Mouse (Mus musculus) kidney, adult 9 months (tissue): Measurements from ENCODE around the gene Pno1.
A peak's percentile ranks its signal among the peaks of the same experiment; 100 is the strongest.
"Not testable (repeated sequence)": the region's sequence is repeated elsewhere in the genome, so short reads cannot be mapped to it uniquely, and the experiment has no call there.

Experiments used
- DNase-seq: peaks from one replicate; pipeline ENCODE4 v3.0.0; 2022

The Pno1 gene

DNA sequence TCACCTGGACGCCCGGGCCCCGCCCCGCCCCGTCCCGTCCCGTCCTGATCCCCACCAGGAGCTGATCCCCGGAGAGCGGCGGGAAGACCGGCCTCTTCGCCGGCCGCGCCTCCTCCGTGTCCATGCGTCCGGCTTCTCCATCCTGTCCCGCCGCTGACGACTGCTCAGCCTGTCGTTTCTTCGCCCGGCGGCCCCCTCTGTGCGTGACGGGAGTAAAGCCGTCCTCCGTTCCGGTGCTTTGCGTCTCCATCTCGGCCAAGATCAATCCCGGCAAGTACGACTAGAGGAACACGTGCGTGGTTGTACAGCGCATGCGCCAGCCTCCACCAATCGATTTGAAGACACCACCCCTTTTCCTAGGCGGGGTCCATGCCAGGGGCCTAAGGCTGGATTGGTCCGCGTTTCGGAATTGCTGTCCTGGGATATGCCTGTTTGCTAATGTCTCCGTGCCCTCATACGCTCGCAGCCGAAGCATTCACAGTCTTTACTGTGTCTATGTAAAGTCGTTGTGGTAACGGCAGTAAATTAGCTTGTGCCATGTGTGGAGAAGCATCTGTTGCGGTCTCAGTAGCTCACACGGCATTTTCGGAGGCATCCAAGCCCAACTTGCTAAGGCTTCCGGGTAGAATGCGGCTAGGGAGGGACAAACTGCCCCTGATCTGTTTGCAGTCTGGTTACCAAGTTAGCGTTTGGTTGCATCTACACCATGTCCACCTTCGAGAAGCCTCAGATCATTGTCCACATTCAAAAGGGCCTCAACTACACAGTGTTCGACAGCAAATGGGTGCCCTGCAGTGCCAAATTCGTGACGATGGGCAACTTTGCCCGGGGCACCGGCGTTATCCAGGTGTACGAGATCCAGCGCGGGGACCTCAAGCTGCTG, at the start of gene Pno1:
Gene Pno1, minus strand, starts transcription at position 311 of the 883 bp plus-strand sequence.
- DNase-seq = peak; percentile 98

DNA sequence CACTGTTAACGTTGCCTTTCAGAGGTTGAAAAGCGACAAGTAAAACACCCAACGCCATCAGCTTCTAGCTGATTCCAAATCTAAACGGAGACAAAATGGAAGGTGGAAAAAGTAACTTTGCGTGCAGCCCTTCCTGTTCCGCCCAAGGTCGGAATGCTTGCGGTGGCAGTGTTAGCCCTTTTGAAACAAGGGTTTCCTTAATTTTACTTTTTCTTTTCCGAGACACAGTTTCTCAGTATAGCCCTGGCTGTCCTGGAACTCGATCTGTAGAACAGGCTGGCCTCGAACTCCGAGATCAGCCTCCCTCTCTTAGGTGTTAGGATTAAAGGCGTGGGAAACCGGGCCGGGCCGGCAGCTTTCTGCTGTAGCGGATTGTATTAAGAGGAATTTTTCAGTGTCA, 46.5 kb upstream of the Pno1 start:
- peak; percentile 51 for DNase-seq

DNA sequence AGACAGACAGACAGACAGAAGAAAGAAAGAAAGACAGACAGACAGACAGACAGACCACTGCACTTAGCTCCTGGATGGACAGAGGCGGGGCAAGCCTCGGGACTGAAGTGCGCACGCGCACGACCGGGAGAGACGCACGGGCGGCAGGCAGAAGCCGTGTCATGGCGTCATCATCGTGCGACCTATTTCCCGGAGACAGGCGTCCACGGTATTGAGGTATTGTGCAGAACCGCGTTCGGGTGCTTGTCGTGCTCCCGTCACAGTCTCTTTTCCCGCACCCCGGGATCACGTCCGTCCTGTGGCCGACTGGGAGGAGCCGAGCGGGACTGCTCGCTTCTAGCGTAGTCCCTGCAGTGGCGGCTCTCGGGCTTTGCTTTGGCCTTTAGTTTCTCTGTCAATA, 46.1 kb upstream of the Pno1 start, which contains the start of gene C1d:
Gene C1d, plus strand, starts transcription at position 137 of the 400 bp plus-strand sequence.
- DNase-seq = peak; percentile 94

DNA sequence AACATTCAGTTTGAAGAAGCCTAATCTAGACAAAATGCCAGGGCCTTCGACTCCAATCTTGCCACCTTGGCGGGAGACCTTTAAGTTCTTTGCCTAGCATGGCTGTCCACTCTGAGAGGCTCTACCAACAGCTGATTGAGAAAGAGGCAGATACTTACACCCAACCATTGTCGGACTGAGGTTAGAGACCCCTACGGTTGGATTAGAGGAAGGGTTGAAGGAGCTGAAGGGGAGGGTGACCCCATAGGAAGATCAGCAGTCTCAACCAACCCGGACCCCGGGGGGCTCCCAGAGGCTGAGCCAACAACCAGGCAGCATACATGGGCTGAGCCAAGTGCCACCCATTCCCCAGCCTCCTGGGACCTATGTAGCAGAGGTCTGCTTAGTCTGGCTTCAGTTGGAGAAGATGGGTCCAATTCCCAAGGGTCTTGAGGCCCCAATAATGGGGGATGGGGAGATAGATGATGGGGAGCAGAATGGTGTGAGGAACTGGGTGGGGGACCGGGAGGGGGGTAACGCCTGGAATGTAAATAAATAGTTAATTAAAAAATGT, 45.5 kb upstream of the Pno1 start:
- DNase-seq = peak; percentile 9

DNA sequence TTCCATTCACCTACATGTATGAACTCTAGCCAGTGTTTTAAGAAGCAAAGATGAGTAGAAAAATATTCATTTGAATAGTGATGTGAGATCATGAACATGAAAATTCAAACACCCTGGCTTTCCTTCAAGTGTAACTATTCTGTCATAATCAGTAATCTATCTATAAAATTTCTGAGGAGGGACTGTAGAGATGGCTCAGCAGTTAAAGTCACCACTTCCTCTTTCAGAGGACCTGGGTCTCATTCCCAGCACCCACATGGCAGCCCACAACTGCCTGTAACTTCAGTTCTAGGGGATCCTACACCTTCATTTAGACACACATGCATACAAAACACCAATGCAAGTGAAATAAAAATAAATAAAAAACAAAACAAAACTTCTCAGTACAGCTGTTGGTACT, 37.3 kb upstream of the Pno1 start:
- no peak for DNase-seq

DNA sequence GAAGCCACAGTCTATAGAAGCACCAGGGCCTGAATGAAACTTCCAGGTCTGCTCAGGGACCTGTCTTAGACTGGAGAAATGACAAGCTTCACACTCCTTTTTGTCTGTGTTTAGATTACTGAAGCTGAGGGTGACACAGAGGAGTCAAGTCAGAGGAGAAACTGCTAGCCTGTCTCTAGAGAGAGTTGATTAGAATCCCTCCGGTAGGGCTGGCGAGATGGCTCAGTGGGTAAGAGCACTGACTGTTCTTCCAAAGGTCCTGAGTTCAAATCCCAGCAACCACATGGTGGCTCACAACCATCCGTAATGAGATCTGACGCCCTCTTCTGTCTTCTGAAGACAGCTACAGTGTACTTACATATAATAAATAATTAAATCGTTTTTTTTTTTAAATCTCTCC, 27.2 kb upstream of the Pno1 start:
- DNase-seq = not testable (repeated sequence)

DNA sequence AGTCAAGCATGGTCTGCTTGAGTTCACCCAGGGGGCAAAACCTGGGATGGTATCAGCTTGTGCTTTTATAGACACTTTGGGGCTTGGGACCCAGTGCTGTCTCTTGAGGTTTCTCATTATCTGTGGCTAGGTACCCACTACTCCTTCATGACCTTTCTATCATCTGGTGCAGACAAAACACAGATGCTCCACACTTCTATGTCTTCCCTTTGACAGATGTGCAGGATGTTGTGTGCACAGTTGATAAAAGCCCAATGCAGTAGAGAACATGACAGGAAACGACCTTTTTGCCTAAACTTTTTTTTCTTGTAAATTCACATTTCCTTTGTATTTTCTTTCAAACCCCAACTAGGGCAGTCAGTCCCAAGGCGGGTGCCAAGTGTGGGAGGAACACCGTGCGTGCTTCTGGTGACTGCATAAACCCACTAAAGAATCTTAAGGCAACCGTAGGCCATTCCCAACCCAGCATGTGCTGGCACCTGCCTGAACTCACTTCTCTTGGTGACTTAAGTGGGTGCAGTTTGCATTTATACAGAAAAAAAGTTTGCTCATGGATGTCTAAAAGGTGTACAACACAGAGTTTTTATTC, 25.2 kb upstream of the Pno1 start:
- no peak for DNase-seq

DNA sequence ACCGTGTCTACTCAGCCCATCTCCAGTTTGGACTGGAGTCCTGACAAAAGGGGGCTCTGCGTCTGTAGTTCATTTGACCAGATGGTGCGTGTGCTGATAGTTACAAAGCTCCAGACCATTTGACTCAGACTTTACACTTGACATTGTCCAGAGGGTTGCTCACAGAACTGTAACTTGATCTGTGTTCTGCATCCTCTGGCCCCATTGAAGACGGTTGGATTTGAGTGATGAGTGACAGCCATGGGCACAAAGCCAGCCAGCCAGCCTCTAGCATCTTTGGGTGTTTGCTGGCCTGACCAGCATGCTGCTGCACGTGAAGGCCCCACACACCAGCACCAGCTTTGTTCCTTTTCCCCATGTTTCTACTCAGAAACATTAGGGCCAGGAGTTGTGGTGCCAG, 21.4 kb upstream of the Pno1 start:
- DNase-seq = no peak

DNA sequence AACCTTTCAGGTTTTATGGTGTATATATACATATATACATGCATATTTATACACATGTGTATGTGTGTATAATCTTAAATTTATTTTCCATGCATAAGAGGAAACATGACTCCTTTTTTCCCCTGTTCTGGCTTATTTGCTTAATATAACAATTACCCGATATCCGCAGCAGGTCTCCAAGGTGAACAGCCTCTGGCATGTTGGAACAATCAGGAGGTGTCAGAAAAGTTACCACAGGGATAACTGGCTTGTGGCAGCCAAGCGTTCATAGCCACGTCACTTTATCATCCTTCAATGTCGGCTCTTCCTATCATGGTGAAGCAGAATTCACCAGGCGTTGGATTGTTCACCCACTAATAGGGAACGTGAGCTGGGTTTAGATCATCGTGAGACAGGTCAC, 9.8 kb upstream of the Pno1 start:
- no peak for DNase-seq

DNA sequence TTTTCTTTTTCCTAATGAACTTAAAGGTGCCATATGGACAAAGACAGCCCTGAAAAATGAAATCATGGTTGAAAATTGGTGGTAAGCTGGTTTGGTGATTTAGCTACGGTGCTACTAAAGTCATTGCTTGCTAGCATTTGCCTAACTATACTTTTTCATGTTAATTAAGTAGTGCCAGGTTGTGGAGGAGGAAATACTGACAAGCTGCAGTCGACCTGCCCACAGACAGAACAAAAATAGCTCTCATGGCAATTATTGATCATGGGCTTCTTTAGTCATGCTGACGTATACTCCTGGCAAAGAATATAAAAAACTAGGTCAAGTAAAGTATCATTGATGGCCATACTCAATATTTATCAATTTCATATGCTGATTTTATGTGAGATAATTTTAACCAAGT, 4.1 kb upstream of the Pno1 start:
- no peak for DNase-seq

DNA sequence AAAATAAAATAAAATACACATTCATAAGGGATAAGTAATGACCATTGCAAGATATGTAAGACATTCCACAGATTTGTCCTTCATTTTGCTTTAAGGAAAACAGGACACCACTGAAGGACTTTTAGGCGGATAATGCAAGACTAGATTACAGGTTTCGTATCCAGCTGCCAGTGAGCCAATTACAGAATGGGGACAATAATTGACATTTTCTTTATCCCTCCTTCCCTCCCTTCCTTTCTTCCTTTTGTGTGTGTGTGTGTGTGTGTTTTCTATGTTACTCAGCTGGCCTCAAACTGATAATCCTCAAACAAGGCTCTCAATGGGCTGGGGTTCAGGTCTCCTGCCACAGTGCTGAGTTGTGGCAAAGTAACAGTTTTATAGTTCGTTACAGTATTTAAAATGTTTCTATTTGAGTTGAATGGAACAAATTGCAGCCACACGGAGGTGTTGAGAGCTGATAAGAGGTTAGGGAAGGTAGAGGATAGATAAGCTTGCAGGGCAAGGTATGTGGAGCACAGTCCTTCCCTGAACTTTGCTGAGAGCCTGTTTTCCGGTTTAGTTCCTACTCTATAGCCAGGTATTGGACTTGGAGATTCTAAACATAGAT, 1.6 kb upstream of the Pno1 start:
- DNase-seq = no peak

DNA sequence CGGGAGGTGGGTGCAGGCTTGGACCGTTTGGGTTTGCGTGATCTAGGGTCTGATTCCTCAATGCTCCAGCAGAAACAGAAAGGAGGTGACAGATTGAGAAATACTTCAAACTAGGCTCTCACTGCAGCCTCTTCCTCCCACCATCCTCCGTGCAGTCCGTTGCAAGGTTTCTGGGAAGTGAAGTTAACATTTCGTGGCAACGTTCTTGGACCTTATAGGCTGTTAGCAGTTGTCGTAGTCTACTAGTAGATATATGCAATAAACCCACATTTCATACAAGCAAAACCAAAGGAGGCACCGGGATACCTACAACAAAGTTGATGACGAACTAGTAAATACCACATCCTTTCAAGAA, 750 bp upstream of the Pno1 start:
- no peak for DNase-seq

DNA sequence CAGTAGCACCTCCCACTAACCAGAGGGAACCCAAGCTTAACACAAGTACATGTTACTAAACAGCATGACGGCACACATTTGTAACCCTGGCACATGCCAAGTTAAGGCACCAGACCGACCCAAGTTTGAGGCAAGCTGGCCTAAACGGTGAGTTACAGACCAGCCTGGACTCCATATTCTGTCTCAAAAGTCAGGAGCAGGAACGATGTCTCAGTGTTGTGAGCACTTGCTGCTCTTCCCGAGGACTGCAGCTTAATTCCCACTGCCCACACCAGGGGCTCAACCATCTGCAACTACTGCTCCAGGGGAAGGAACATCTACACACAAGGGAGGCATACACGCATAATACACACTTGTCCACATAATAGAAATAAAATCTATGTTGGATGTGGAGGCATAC, 8.9 kb downstream of the Pno1 start:
- no peak for DNase-seq

DNA sequence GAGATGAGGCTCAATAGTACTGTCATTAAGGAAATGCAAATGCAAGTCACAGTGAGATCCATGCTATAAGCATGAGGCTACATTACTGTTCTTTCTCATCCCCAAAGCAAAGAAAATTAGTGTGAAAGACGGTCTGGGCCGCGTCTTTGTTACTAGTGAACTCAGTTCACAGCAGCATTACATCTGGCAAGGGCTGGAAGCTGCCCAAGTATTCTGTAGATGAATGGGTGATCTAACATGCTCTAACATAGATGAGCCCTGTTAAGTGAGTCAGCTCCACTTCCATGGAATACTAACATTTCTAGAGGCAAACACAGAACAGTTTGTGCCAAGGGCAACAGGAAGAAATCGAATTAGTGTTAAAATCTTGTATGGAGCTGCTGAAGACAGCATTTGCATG, 10.4 kb downstream of the Pno1 start:
- no peak for DNase-seq

DNA sequence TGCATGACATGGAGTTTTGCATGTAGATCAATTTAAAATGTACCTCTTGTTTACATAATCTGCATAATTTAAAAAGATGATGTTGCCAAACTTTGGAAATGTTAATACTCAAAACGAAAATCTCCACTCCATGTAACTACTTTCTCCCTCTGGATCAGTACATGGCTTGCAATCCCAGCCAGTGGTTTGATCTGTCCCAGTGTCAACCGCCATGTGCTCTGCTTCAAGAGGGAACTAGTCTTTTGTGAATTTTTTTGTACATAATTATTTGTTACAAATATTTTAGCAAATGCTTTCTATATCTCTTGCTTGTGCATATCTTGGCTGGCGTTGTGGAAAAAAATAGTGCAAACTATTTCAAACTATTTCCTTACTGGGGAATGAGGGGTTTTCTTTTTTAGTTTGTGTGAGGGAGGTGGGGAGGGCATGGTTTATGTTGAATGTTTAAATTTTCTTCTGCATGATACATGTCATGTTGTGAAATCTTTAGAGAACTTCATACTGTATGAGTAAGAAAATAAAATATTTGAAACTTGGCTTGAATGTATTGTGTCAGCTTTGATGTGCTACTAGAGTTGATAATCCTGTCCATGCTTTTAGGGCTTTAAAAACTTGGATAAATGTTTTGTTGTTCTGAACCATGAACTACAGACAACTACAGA, 11.4 kb downstream of the Pno1 start:
- no peak for DNase-seq

DNA sequence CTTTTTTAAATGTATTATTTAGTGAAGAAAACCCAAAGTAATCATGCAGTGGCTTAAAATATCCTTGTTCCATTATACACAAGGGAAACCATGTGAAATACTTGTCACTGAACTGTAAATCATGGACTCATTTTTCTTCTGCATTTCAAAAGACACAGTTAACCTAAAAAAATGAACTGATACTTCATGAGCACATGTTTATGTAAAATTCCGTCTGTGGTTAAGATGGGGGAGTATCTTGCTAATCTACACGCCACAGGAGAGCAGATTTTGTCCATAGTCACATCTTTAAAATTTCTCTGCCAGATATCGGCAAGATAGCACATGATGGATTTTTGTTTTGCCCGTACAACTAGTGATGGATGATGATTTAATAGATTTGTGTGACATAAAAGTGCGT, 12.2 kb downstream of the Pno1 start:
- no peak for DNase-seq

DNA sequence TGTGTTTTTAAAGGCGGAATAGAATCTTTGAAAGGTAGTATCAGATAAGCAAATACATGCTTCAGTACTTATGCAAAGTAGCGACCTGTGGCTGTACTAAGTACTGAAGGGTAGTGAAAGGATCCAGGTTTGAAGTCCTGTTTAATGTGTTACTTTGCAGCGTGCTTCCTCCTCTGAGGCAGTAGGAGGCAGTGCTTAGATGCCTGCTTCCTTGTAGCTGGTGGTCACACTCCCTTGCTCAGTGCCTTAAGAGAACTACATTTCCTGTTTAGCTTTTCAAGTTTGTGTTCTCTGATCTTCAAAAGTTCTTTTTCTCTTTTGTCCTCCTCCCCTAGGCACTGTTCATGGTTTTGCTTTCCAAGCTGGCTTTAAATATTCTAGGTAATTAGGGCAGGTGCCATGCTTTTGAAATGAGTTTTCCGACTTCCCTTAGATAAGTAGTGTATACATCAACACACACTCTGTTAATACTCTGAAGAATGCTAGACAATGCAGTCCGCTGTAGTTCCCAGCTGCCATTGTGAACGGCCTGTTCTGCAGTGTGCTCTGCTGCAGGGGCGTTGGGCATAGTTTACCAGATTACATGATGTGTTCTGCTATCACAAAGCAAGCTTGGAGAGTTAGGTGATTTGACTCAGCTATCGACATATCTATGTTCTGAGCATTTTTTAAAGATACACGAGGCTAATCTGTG, 19.1 kb downstream of the Pno1 start:
- peak; percentile 52 for DNase-seq

DNA sequence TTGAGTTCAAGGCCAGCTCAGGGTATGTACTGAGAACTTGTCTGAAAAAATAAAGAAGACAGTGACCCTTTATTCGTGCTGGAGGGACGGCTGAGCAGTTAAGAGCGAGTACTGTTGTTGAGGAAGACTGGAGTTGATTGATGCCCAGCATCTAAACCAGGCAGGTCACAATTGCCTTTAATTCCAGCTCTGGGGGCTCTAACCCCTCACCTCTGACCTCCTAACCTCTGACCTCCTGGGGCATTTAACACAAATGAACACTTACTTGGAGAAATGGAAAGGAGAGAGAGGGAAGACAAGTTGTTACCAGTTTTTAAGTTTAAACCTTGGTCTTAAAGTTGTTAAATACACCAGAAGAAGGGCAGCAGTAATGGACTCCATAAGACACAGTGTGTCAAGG, 22.6 kb downstream of the Pno1 start:
- no peak for DNase-seq

DNA sequence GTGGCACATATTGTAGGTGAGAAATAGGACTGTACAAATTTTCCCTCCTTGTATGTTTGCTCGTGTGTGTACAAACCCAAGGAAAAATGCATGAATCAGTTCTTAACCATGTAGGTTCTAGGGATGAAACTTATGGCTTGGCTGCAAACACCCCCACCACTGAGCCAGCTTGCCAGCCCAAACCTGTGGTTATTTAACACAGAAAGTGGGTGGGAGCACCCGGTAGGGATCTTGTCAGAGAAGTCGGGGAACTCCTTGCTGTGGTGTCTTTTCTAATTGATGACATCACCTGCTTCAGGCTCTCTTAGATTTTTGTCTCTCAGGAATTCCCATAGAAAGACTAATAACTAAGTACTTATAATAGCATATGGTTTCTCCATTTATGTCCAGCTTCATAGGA, 23.7 kb downstream of the Pno1 start:
- DNase-seq = no peak

DNA sequence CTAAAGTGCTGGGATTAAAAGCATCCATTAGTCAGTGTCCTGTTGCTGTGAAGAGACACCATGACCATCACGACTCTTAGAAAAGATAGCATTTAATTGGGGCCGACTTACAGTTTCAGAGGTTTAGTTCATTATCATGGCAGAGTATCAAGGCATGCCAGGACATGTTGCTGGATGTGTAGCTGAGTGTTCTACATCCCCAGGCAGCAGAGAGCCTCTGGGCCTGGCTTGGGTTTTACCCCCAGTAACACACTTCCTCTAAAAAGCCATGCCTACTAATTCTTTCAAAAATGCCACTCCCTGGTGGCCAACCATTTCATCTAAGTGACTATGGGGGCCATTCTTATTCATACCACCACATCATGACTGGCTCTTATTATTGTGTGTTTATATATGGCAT, 28.2 kb downstream of the Pno1 start:
- no peak for DNase-seq

DNA sequence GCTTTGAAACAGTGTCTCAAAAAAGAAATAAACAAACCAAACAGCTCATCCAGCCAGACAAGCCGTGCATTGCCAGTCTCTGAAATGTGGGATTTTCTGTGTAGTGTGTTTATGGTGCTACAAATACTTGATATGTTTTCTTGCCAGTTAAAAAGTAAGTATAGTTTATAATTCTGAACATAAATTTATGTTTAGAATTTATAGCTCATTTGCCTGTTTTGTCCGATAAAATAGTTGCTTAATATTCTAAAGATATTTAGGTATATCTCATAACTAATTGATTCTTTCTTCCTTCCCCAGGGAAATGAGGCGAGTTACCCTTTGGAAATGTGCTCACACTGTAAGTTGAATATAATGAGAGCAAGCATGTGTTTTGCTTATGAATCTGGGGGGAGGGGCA, 29.6 kb downstream of the Pno1 start, which contains the start of gene Wdr92:
Gene Wdr92, plus strand, starts transcription at position 301 of the 400 bp plus-strand sequence.
- no peak for DNase-seq

DNA sequence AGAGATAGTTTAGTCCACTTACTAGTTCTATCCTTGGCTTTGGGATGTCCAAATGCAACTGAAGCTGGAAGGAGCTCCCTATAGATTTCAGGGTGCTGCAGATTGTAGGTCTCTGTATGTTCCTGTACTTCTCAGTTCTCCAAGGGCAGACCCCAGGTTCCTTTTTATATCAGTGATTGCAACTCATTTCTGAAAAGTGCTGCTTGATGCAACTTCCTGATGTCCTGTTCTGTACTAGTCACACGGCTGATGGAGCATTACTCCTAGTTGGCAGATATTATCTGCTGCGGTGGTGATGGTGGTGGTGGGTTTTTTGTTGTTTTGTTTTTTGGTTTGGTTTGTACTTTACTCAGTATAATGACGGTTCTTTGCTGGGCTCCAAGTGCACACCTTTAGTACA, 30.6 kb downstream of the Pno1 start:
- no peak for DNase-seq

DNA sequence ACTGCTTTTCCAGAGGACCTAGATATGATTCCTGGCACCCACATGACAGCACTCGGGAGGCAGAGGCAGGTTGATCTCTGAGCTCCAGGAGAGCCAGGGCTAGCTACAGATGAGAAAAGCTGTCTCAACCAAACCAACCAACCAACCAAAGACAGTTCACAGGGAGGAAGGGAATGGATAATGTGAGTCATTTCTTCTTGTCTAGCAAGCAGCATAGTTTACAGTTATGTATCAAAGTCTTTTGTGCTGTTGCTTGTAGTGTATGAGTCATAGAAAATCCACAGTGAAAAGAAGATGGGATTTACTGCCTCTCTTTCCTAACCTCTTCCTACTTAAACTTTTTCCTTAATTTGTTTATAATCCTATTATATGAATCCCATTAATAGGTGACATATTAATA, 34.7 kb downstream of the Pno1 start:
- DNase-seq = no peak
